Mouse (Mus musculus) C2C12 (cell line): ENCODE results near the gene Kiss1r. TPM values are rescaled to one million over a fixed set of nuclear protein-coding genes. Genes with fewer than 3 reads are reported as not detected.

Experiments
- H3K27me3 ChIP-seq: one replicate; pipeline ENCODE4 v1.6.1; 2011; ENCODE audit not compliant: control insufficient read depth, insufficient read depth, insufficient read length
- H3K36me3 ChIP-seq: one replicate; pipeline ENCODE4 v1.6.1; 2011; ENCODE audit not compliant: control insufficient read depth, insufficient read depth
- H3K4me3 ChIP-seq: one replicate; pipeline ENCODE4 v1.5.1; 2011; ENCODE audit warnings: mild to moderate bottlenecking, control low read depth; ENCODE audit not compliant: poor library complexity, insufficient read depth, severe bottlenecking
- H3K79me2 ChIP-seq: one replicate; pipeline ENCODE4 v1.6.1; 2011; ENCODE audit not compliant: control insufficient read depth, insufficient read depth
- H3K79me3 ChIP-seq: one replicate; pipeline ENCODE4 v1.6.1; 2011; ENCODE audit warnings: low read depth, control low read depth
- H3ac ChIP-seq: one replicate; pipeline ENCODE3; 2011; ENCODE audit warnings: low read depth; ENCODE audit not compliant: control insufficient read depth, insufficient read length
- CEBPB ChIP-seq: IDR thresholded peaks from one replicate; pipeline ENCODE4 v1.6.1; 2011; ENCODE audit warnings: low read depth, mild to moderate bottlenecking, control low read depth, moderate library complexity
- CTCF ChIP-seq: IDR thresholded peaks from one replicate; pipeline ENCODE4 v1.5.1; 2011; ENCODE audit not compliant: control insufficient read depth, insufficient read depth, insufficient read length
- FOSL1 ChIP-seq: IDR thresholded peaks from one replicate; pipeline ENCODE4 v1.8.0; 2011; ENCODE audit warnings: mild to moderate bottlenecking, low read length; ENCODE audit not compliant: poor library complexity, insufficient read depth, severe bottlenecking
- MAX ChIP-seq: IDR thresholded peaks from one replicate; pipeline ENCODE4 v1.6.1; 2011; ENCODE audit warnings: mild to moderate bottlenecking, control low read depth
- MYOD1 ChIP-seq: IDR thresholded peaks from one replicate; pipeline ENCODE4 v1.6.1; 2011; ENCODE audit warnings: low read depth; ENCODE audit not compliant: control insufficient read depth, insufficient read length
- MYOG ChIP-seq: IDR thresholded peaks from one replicate; pipeline ENCODE4 v1.6.1; 2011; ENCODE audit not compliant: control insufficient read depth, insufficient read length; ENCODE audit errors: extremely low read depth
- USF1 ChIP-seq: IDR thresholded peaks from one replicate; pipeline ENCODE4 v1.6.1; 2011; ENCODE audit warnings: low read depth, mild to moderate bottlenecking, control low read depth, moderate library complexity
- polyA plus RNA-seq: library from polyadenylated mRNA; unstranded; fragments of >200 nt; fragmentation: generic; extraction: Trizol; gene quantifications from one replicate; pipeline ENCODE4 v1.2.1, GENCODE M21; 2012; ENCODE audit warnings: missing spikeins

Gene Kiss1r
- polyA plus RNA-seq, 1 experiment = 0.13 TPM

- Histone ChIP-seq H3K36me3 (peaks cover 37% of the 10 kb centered on the region), H3K4me3 (no peak overlapping the region), H3ac (no peak overlapping the region), H3K79me3 (no peaks in the 10 kb centered on the region), H3K79me2 (peaks cover 4% of the 10 kb centered on the region), H3K27me3 (no peaks in the 10 kb centered on the region)
- TF ChIP-seq MAX (no peak), MYOD1 (no peak), CTCF (no peak), CEBPB (no peak), FOSL1 (no peak), USF1 (no peak), MYOG (no peak)
Measured at GRCm38 (mm10) chr10:79906712-79907111, 10.1 kb upstream of the Kiss1r start.

DNA sequence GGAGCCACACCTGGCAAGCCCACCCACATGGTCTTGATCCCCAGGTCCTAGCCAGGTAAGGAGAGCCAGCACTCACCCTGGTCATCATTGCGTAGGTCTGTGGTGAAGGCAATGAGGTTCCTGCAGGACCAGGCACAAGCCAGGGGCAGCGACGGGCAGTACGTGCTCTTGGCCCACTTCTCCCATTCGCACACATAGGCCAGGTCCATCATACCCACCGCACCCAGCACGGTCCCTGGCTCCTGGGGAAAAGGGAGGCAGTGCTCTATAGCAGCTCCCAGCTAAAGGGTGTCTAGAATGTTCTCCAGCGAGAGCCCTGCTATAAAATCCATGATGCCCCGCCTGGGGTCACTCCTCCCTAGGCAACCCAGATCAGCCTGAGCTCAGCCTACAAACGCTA, 9.4 kb upstream of the Kiss1r start:
- TF ChIP-seq CEBPB (no peak), MAX (no peak), MYOD1 (no peak), FOSL1 (no peak), USF1 (no peak), MYOG (no peak), CTCF (no peak)
- peaks cover 4% of the 10 kb centered on the region for H3K79me2 ChIP-seq
- H3K36me3 ChIP-seq = peaks cover 35% of the 10 kb centered on the region
- no peak overlapping the region for H3K4me3 ChIP-seq
- no peaks in the 10 kb centered on the region for H3K79me3 ChIP-seq
- no peaks in the 10 kb centered on the region for H3K27me3 ChIP-seq
- H3ac ChIP-seq = no peak overlapping the region

DNA sequence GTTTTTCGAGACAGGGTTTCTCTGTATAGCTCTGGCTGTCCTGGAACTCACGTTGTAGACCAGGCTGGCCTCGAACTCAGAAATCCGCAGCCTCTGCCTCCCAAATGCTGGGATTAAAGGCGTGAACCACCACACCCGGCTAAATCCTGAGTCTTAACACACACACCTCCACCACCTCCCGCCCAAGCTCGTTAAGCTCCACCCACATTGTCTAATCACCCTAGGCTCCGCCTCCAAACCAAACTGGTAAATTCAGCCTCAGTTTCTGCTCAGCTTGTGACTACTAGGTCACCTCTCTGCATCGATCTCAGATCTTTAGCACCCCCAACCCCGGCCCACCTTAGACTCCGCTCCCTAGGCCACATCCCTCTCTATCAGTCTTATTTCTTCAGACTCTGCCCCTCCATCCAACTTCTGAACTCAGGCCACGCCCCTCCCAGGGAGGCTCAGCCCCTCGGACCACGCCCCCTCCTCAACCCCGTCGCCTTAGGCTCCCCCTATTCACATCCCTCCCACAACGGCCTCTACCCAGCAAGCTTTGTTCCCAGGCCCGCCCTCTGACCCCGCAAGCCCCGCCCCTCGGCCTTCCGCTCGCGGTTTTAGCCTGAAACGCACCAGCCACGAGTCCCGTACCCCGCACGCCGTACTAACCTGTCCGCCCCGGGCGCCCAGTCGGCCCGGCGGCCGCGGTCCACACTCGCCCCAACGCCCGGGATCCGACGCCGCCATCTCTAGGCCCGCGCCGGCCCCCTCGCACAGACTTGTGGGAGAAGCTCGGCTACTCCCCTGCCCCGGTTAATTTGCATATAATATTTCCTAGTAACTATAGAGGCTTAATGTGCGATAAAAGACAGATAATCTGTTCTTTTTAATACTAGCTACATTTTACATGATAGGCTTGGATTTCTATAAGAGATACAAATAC, 8.3 kb upstream of the Kiss1r start, which contains the start of gene Med16:
Med16 (minus strand) TSS at position 757 of the 925 bp plus-strand sequence.
- peak within 1 kb of the TSS; percentile 97 for H3ac ChIP-seq
- TF ChIP-seq MYOD1 = no peak
- no peak for TF ChIP-seq USF1
- no peak for TF ChIP-seq MYOG

DNA sequence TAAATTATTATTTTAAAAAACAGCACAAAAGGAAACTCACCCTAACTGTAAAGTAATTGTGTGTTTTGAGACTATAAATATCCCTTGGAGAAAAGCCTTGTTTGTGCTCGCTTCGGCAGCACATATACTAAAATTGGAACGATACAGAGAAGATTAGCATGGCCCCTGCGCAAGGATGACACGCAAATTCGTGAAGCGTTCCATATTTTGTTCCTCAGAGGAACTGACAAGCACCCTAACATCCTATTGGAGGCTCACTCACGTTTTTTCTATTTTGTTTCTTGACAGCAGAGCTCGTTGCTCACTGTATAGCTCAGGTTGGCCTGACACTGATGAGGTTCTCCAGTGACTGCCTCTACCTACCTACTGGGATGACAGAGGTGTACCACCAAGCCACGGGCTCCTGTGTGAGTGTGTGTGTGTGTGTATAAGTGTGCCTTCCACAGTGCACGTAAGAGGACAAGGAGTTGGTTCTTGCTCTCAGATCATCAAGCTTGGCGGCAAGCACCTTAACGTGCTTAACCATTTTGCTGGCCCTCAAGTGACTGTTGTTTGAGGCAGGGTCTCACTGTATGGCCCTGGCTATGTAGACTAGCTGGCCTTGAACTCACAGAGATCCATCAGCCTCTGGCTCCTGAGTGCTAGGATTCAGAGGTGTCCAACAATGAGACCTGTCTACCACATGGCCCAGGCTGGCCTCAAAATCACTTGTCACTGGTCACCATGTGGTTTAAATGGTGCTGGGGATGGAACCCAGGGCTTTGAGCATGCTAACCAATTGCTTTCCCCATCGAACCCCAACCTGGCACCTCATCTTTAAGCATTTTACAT, 7.5 kb upstream of the Kiss1r start:
- Histone ChIP-seq H3K4me3 (no peak overlapping the region), H3K79me2 (peaks cover 4% of the 10 kb centered on the region), H3K27me3 (no peaks in the 10 kb centered on the region), H3ac (peak overlapping the region; percentile 26), H3K36me3 (peaks cover 30% of the 10 kb centered on the region), H3K79me3 (no peaks in the 10 kb centered on the region)
- no peak for TF ChIP-seq USF1
- no peak for TF ChIP-seq CEBPB
- no peak for TF ChIP-seq MYOG
- TF ChIP-seq CTCF = no peak
- no peak for TF ChIP-seq MAX
- TF ChIP-seq MYOD1 = no peak
- no peak for TF ChIP-seq FOSL1

More for the DNA sequence above, 8.3 kb upstream of the Kiss1r start, which contains the start of gene Med16:
- peaks cover 4% of the 10 kb centered on the region for H3K79me2 ChIP-seq
- no peaks in the 10 kb centered on the region for H3K27me3 ChIP-seq
- no peaks in the 10 kb centered on the region for H3K79me3 ChIP-seq
- H3K4me3 ChIP-seq = peak within 1 kb of the TSS; percentile 61
- H3K36me3 ChIP-seq = peaks cover 30% of the 10 kb centered on the region

- Histone ChIP-seq H3K4me3 (no peak within 1 kb of the TSS), H3ac (no peak within 1 kb of the TSS), H3K27me3 (no peaks in the 10 kb centered on the region), H3K79me3 (no peaks in the 10 kb centered on the region), H3K79me2 (peaks cover 17% of the 10 kb centered on the region), H3K36me3 (peaks cover 22% of the 10 kb centered on the region)
- TF ChIP-seq FOSL1 (no peak), CTCF (no peak), CEBPB (no peak), MYOD1 (no peak), MAX (no peak), USF1 (no peak), MYOG (no peak)
Measured at GRCm38 (mm10) chr10:79910556-79910955, 6.2 kb upstream of the Kiss1r start, which contains the start of gene Gm26602. Gene Gm26602, plus strand, starts transcription at chr10:79910856.
